Mouse (Mus musculus): ENCODE measurements around the gene Peak1. TPM values are rescaled to one million over a fixed set of nuclear protein-coding genes. Genes with fewer than 3 reads are reported as not detected.

Gene Peak1
- polyA plus RNA-seq, 1 experiment from 2014 or later: 11.2 TPM

DNA sequence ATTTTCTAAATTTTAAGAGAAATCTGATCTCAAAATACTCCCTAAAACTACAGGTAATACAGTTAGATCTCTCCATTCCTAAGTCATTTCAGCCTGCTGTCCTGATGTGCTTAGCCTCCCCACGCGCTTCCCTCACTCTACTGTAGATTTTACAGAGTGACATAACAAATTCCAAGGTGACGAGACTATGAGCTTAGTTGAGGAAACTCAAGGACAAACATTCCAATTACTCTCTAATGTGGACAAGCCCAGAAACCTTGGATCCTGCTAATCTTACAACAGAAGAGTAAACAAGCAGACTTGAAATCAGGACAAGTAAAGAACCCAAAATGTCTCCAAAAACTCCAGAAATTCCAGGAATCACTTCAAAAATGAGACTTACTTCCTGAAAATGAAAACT lies 58.6 kb downstream of the Peak1 start:
- H3K4me3 ChIP-seq (replicated peaks): no peak overlapping the region
- H3K4me2 ChIP-seq (replicated peaks): no peak overlapping the region
- H3K36me3 ChIP-seq: no peaks in the 10 kb centered on the region
- no peaks in the 10 kb centered on the region for H3K9me3 ChIP-seq (replicated peaks)
- no peak overlapping the region for H3K9ac ChIP-seq
- WGBS: 69% methylated on average over 3 of the region's 3 CpGs
- ATAC-seq (ENCODE audit: insufficient number of reproducible peaks, low FRiP score, low TSS enrichment, low read depth): no peak
- no peaks in the 10 kb centered on the region for H3K4me1 ChIP-seq
- no peaks in the 10 kb centered on the region for H3K27me3 ChIP-seq
- no peak overlapping the region for H3K27ac ChIP-seq (replicated peaks)

DNA sequence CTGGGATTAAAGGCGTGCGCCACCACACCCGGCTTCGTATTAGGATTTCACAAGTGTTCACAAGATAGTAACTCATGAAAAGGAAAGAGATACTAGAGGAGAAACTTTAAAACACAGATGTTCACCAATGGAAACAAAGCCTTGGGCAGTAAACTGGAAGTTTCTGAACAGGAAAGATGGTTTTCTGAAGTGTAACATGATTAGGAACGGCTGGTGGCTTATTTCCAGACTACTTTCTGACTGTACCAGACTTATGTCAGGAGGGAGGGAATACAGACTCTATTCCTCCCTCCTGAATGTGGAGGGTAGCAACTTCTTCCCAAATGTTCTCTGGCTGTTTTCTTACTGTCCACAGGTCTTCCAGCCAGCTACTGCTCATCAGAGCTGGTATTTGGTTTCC lies 62.7 kb downstream of the Peak1 start:
- Histone ChIP-seq H3K9ac (no peak overlapping the region), H3K4me2 (replicated peaks) (no peak overlapping the region), H3K27me3 (no peaks in the 10 kb centered on the region), H3K27ac (replicated peaks) (no peak overlapping the region), H3K4me3 (replicated peaks) (no peak overlapping the region), H3K9me3 (replicated peaks) (no peaks in the 10 kb centered on the region), H3K36me3 (no peaks in the 10 kb centered on the region), H3K4me1 (no peaks in the 10 kb centered on the region)
- WGBS: 87% methylated on average over 5 of the region's 5 CpGs
- no peak for ATAC-seq (ENCODE audit: insufficient number of reproducible peaks, low FRiP score, low TSS enrichment, low read depth)

DNA sequence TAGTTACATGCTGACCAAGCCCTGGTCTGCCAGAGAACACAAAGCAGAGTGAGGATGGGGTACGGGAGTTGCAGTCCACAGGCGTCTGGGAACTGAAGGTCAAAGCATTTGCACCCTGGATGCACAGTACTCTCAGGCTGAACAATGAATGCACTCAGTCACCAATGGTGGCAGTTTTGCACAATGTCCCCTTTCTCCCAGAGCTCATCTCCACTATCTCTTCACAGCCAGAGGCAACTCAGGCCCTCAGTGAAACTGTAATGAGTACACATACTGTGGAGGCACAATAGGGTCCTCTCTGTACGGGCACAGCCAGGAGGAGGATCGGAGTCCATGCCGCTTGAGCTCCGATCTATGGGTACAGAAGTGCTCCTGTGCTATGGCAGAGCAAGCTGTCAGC lies 71.5 kb downstream of the Peak1 start:
- 63% methylated on average over 6 of the region's 6 CpGs for WGBS
- no peak for ATAC-seq (ENCODE audit: insufficient number of reproducible peaks, low FRiP score, low TSS enrichment, low read depth)

DNA sequence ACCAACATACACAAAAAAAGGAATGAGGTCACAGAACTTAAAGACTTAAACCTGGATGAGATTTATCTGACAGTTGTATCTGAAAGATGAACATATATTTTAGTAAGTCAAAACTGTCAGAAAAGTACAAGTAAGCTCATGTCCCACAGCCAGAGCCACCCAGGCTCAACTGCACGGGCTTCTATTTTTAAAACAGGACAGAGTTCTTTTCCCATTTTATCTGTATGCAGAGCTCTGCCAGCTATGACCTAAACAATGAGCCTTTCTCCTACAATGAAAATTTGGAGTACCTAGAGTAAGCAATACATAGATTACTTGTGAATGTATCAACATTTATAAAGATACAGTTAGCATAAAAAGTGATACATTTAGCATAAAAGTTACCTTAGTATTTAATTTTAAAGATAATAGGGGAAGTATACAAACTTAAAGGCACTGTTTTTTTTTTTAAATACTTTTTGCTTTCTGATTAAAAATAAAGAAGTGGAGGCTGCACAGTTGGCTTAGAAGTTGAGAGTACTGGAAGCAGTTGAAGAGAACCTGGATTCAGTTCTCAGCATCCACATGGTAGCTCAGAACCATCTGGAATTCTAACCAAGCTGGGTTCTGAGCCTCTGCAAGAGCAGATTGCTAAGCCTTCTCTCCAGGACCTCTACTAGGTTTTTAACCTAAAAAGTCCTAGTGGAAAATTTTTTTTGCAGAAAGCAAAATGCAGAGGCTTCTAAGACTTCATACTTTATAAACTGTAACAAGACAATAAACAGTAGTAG lies 78.3 kb downstream of the Peak1 start:
- H3K9ac ChIP-seq: no peak overlapping the region
- no peak overlapping the region for H3K4me2 ChIP-seq (replicated peaks)
- H3K27ac ChIP-seq (replicated peaks): no peak overlapping the region
- H3K4me3 ChIP-seq (replicated peaks): no peak overlapping the region
- no peaks in the 10 kb centered on the region for H3K27me3 ChIP-seq
- no peaks in the 10 kb centered on the region for H3K9me3 ChIP-seq (replicated peaks)
- ATAC-seq (ENCODE audit: insufficient number of reproducible peaks, low FRiP score, low TSS enrichment, low read depth): no peak
- WGBS: 43% methylated on average over 1 of the region's 1 CpGs
- H3K4me1 ChIP-seq: no peaks in the 10 kb centered on the region; the same call in 1 of the 2 replicates
- H3K36me3 ChIP-seq: no peaks in the 10 kb centered on the region

More for the DNA sequence above, 71.5 kb downstream of the Peak1 start:
- Histone ChIP-seq H3K27me3 (no peaks in the 10 kb centered on the region), H3K9ac (no peak overlapping the region), H3K9me3 (replicated peaks) (no peaks in the 10 kb centered on the region), H3K36me3 (no peaks in the 10 kb centered on the region), H3K4me1 (no peaks in the 10 kb centered on the region), H3K27ac (replicated peaks) (no peak overlapping the region), H3K4me2 (replicated peaks) (no peak overlapping the region), H3K4me3 (replicated peaks) (no peak overlapping the region)

DNA sequence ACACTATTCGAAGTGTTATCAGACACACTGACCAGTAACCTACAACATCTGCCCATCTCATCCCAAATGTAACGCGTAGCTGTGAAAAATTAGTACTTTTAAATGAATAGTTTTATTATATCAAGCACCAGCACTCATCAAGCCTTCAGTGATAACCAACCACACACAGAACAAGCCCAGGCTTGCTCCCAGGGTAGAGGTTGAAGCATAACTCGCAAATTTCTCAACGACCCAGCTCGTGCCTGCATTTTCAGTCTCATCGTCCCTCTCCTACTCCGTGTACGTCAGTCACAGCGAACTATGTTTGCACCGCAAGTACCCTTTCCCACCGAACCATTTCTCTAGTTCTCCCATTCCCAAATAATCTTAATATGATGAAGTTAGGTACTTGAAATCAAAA lies 83.5 kb downstream of the Peak1 start:
- no peak overlapping the region for H3K9ac ChIP-seq
- no peaks in the 10 kb centered on the region for H3K27me3 ChIP-seq
- H3K4me2 ChIP-seq (replicated peaks): no peak overlapping the region
- no peaks in the 10 kb centered on the region for H3K36me3 ChIP-seq
- H3K9me3 ChIP-seq (replicated peaks): no peaks in the 10 kb centered on the region
- ATAC-seq (ENCODE audit: insufficient number of reproducible peaks, low FRiP score, low TSS enrichment, low read depth): no peak
- WGBS: 80% methylated on average over 12 of the region's 12 CpGs
- no peak overlapping the region for H3K4me3 ChIP-seq (replicated peaks)
- no peaks in the 10 kb centered on the region; the same call in 1 of the 2 replicates for H3K4me1 ChIP-seq
- H3K27ac ChIP-seq (replicated peaks): no peak overlapping the region

DNA sequence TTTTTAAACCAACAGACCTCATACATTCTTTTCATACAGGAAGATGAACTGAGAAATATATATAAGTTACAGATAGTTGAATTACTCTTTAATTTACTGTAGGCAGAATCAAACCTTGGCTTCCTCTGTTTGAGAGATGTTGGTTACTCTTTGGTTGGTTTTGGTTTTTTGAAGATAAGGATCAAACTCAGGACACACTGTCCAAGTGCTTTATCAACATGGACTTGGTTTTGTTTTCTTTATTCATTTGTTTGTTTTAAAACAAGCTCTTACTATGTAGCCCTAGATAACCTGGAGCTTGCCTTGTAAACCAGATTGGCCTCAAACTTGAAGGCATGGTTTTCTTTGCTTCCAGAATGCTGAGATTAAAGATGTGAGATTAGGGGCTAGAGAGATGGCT lies 85.1 kb downstream of the Peak1 start:
- H3K9me3 ChIP-seq (replicated peaks): no peaks in the 10 kb centered on the region
- ATAC-seq (ENCODE audit: insufficient number of reproducible peaks, low FRiP score, low TSS enrichment, low read depth): no peak
- no peak overlapping the region for H3K27ac ChIP-seq (replicated peaks)
- no peak overlapping the region for H3K9ac ChIP-seq
- no peaks in the 10 kb centered on the region for H3K36me3 ChIP-seq
- no peak overlapping the region for H3K4me3 ChIP-seq (replicated peaks)
- H3K27me3 ChIP-seq: no peaks in the 10 kb centered on the region
- no peaks in the 10 kb centered on the region for H3K4me1 ChIP-seq
- H3K4me2 ChIP-seq (replicated peaks): no peak overlapping the region

DNA sequence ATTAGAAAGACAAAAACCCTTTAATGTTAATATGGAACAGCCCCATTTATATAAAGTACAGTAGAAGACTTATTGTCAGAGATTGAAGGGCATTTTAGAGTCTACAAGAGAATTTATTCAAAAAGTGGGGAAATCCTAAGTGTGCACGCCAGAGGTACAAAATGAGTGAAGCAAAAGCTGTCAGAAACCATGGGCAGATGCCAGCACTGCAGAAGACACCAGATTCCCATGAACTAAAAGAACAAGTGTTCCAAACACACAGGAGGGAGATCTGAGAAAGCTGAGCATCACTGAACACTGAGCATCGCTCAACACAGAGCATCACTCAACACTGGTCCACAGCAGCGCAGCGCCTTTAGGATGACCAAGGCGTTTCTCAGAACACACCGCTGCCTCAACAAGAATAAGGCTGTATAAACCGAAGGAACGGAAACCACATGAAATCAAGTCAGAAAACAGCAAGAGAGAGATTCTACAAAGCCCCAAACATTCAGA lies 91.3 kb downstream of the Peak1 start:
- no peak for ATAC-seq (ENCODE audit: insufficient number of reproducible peaks, low FRiP score, low TSS enrichment, low read depth)
- no peaks in the 10 kb centered on the region for H3K27me3 ChIP-seq
- WGBS: 84% methylated on average over 8 of the region's 8 CpGs
- H3K9me3 ChIP-seq (replicated peaks): no peaks in the 10 kb centered on the region
- 0 out of 2 replicates have a peak, but pooled peaks cover 3% of the 10 kb centered on the region for H3K4me1 ChIP-seq
- no peak overlapping the region for H3K4me3 ChIP-seq (replicated peaks)
- no peaks in the 10 kb centered on the region for H3K36me3 ChIP-seq
- H3K27ac ChIP-seq (replicated peaks): no peak overlapping the region
- H3K9ac ChIP-seq: no peak overlapping the region
- H3K4me2 ChIP-seq (replicated peaks): no peak overlapping the region

DNA sequence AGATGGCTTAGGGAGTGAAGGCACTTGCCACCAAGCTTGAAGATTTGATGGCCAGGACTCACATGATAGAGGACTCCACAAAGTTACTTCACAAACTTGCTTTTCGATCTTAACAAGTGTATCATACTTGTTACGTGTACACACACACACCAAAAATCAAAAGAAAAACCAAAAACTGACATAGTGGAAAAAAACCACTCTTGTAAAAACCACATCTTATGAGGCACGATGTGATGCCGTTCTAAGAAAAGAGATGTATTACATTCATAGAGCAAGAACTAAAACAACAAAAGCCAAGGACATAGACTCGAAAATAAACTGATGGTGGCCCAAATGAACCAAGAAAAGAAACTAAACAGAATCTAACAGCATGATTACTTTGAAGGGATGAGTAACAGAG lies 92.1 kb downstream of the Peak1 start:
- WGBS: 82% methylated on average over 5 of the region's 5 CpGs
- Histone ChIP-seq H3K4me2 (replicated peaks) (no peak overlapping the region), H3K4me3 (replicated peaks) (no peak overlapping the region), H3K27me3 (no peaks in the 10 kb centered on the region), H3K9me3 (replicated peaks) (no peaks in the 10 kb centered on the region), H3K4me1 (0 out of 2 replicates have a peak, but pooled peaks cover 3% of the 10 kb centered on the region), H3K9ac (no peak overlapping the region), H3K36me3 (no peaks in the 10 kb centered on the region), H3K27ac (replicated peaks) (no peak overlapping the region)
- ATAC-seq (ENCODE audit: insufficient number of reproducible peaks, low FRiP score, low TSS enrichment, low read depth): no peak

DNA sequence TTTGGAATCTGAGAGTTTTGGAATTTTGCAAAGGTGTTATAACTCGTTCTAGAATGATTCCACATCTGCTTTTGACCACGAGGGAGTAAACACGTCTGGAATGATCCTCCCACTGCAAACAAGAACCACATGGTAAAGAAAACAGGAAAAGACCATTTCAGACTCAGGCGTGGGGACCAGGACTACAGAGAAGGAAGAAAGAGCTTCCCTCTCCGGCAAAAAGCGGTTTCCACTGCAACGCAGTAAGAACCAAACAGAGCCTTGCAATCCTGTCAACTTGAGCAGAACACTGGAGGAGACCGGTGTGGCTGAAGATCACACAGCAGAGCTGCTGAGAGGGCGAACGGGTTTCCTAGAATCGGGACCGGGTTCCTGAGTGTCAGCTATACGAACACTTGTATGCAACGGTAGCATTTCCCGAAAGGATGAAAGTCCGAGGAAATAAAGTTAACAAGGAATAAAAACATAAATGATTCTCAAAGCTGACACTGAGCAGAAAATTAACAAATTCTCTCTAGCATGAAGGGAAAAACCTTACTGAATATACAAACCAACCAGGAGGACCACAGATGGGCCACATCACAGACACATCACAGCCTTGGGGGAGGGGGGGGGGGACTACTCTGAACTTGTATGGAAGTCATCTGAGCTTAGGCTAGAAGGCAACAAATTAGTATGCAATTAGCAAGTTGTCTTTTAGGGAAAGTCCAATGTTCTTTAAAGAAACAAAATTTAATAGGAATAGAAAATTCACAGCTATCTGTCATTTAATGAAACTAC lies 93.1 kb downstream of the Peak1 start:
- Histone ChIP-seq H3K4me1 (0 out of 2 replicates have a peak, but pooled peaks cover 3% of the 10 kb centered on the region), H3K36me3 (no peaks in the 10 kb centered on the region), H3K9me3 (replicated peaks) (no peaks in the 10 kb centered on the region), H3K27ac (replicated peaks) (peak overlapping the region; percentile 86), H3K4me3 (replicated peaks) (peak overlapping the region; percentile 28), H3K27me3 (no peaks in the 10 kb centered on the region), H3K4me2 (replicated peaks) (peak overlapping the region; percentile 46), H3K9ac (no peak overlapping the region)
- 25% methylated on average over 16 of the region's 16 CpGs for whole genome bisulfite sequencing
- no peak for ATAC-seq (ENCODE audit: insufficient number of reproducible peaks, low FRiP score, low TSS enrichment, low read depth)

DNA sequence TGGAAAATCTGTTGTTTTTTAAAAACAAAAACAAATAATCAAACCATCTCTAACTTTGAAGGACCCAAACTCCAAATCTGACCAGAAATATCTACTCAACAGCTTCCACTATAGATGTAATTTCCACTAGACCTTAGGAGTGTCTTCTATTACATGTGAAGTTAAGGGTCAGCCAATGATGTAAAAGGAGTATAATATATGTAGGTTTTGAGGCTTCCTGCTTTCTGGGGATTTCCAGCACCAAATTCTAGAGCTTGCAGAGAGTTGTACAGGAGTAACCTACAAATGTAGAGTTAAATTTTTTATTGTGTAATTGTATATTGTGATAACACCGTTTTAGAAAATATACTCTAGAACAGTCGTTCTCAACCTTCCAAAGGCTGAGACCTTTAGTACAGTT lies 96.6 kb downstream of the Peak1 start:
- Histone ChIP-seq H3K9me3 (replicated peaks) (peaks cover 4% of the 10 kb centered on the region; the same call in 1 of the 2 replicates), H3K27me3 (no peaks in the 10 kb centered on the region), H3K27ac (replicated peaks) (no peak overlapping the region), H3K4me3 (replicated peaks) (no peak overlapping the region), H3K9ac (no peak overlapping the region), H3K36me3 (no peaks in the 10 kb centered on the region), H3K4me1 (0 out of 2 replicates have a peak, but pooled peaks cover 3% of the 10 kb centered on the region), H3K4me2 (replicated peaks) (no peak overlapping the region)
- no peak for ATAC-seq (ENCODE audit: insufficient number of reproducible peaks, low FRiP score, low TSS enrichment, low read depth)
- 85% methylated on average over 2 of the region's 2 CpGs for WGBS

DNA sequence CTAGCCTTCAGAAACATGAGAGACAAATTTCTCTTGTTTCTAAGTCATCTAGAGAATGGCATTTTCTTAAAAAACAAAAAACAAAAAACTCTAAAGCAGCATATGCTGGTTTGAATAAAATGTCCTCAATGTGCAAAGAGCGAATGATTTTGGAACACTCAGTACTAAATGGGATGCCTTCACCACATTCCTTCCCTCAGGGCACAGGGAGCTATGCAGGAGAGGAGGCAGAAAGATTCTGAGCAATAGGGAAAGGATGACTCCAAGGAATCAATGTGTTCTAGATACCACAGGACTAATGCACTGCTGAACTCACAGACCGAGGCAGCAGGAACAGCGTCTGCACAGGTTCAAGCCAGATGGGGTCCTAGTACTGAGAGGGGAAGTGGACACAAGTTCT lies 103.5 kb downstream of the Peak1 start:
- ATAC-seq (ENCODE audit: insufficient number of reproducible peaks, low FRiP score, low TSS enrichment, low read depth): no peak

More for the DNA sequence above, 103.5 kb downstream of the Peak1 start:
- H3K4me1 ChIP-seq: no peaks in the 10 kb centered on the region
- no peak overlapping the region for H3K9ac ChIP-seq
- H3K4me2 ChIP-seq (replicated peaks): no peak overlapping the region
- whole genome bisulfite sequencing: 53% methylated on average over 3 of the region's 3 CpGs
- H3K36me3 ChIP-seq: no peaks in the 10 kb centered on the region
- H3K27me3 ChIP-seq: no peaks in the 10 kb centered on the region
- H3K9me3 ChIP-seq (replicated peaks): peaks cover 4% of the 10 kb centered on the region; the same call in 1 of the 2 replicates
- H3K27ac ChIP-seq (replicated peaks): no peak overlapping the region
- H3K4me3 ChIP-seq (replicated peaks): no peak overlapping the region
